Mouse (Mus musculus) adrenal gland, adult 18-20 months (tissue): ENCODE measurements around the gene Spryd3. TPM values are rescaled to one million over a fixed set of nuclear protein-coding genes. Genes with fewer than 3 reads are reported as not detected.
"Not testable (repeated sequence)": the region's sequence is repeated elsewhere in the genome, so short reads cannot be mapped to it uniquely, and the experiment has no call there.

Experiments used
- DNase-seq, 2 experiments: peaks; one replicate each; pipeline ENCODE4 v3.0.0; 2021 to 2022; ENCODE audit warnings: low spot score in 2 of 2
- total RNA-seq, 2 experiments: library from RNA; stranded (reverse); gene quantifications; 1 replicate in 1 of 2; 2 replicates in 1 of 2; pipeline ENCODE4 v1.2.3; 2021

The Spryd3 gene
- total RNA-seq, 2 experiments from 2014 or later, result 33.0 to 36.9 TPM

- no peak for DNase-seq
Measured at GRCm38 (mm10) chr15:102100996-102101671, 34.9 kb downstream of the Spryd3 start.

GRCm38 (mm10) chr15:102100161-102100981 lies 35.7 kb downstream of the Spryd3 start, which contains the start of gene Tns2:
Tns2 (plus strand) TSS chr15:102100413.
- DNase-seq, result peak; percentile 82

GRCm38 (mm10) chr15:102099771-102100160 lies 36.3 kb downstream of the Spryd3 start:
- DNase-seq, result no peak

GRCm38 (mm10) chr15:102099260-102099659 lies 36.8 kb downstream of the Spryd3 start:
- DNase-seq, result no peak

- no peak for DNase-seq
Measured at GRCm38 (mm10) chr15:102097991-102098555, 38.0 kb downstream of the Spryd3 start.

GRCm38 (mm10) chr15:102097147-102097915 lies 38.7 kb downstream of the Spryd3 start:
- no peak for DNase-seq

GRCm38 (mm10) chr15:102094988-102095387 lies 41.0 kb downstream of the Spryd3 start:
- no peak for DNase-seq

GRCm38 (mm10) chr15:102094157-102094556 lies 41.9 kb downstream of the Spryd3 start:
- DNase-seq, result no peak

GRCm38 (mm10) chr15:102092222-102092621 lies 43.8 kb downstream of the Spryd3 start:
- no peak for DNase-seq

- no peak for DNase-seq
Measured at GRCm38 (mm10) chr15:102091688-102092087, 44.3 kb downstream of the Spryd3 start.

GRCm38 (mm10) chr15:102091063-102091679 lies 44.9 kb downstream of the Spryd3 start:
- peak; percentile 39 to 59 for DNase-seq

- no peak for DNase-seq
Measured at GRCm38 (mm10) chr15:102089914-102090585, 46.0 kb downstream of the Spryd3 start.

- no peak for DNase-seq
Measured at GRCm38 (mm10) chr15:102083028-102083427, 53.0 kb downstream of the Spryd3 start.

GRCm38 (mm10) chr15:102082148-102082547 lies 53.9 kb downstream of the Spryd3 start:
- DNase-seq, result no peak

- no peak for DNase-seq
Measured at GRCm38 (mm10) chr15:102080429-102080828, 55.6 kb downstream of the Spryd3 start.

GRCm38 (mm10) chr15:102079924-102080323 lies 56.1 kb downstream of the Spryd3 start:
- not testable (repeated sequence) for DNase-seq

GRCm38 (mm10) chr15:102079221-102079620 lies 56.8 kb downstream of the Spryd3 start:
- no peak for DNase-seq

GRCm38 (mm10) chr15:102077111-102077677 lies 58.8 kb downstream of the Spryd3 start:
- DNase-seq, result no peak

- no peak for DNase-seq
Measured at GRCm38 (mm10) chr15:102074876-102075585, 61.0 kb downstream of the Spryd3 start.
